Mouse (Mus musculus): ENCODE results near the gene Zfp74. TPM values are rescaled to one million over a fixed set of nuclear protein-coding genes. Genes with fewer than 3 reads are reported as not detected.

Zfp74 gene
- total RNA-seq, 2 experiments from 2014 or later = 17.4 to 19.0 TPM

- TF ChIP-seq CTCF (IDR thresholded peaks at IDR 0.05) = no peak
- peak overlapping the region; percentile 61 for H3K4me3 ChIP-seq
- intact Hi-C loops (cut with DNase I) = loop anchor here (5.0 kb wide), 2 partner anchors 44 to 139 kb away; partner anchors contain the start of gene Zfp84
- peak overlapping the region; percentile 94 for H3K27ac ChIP-seq
- DNase-seq (ENCODE audit: extremely low spot score in 1 of 2, low spot score in 2 of 2) = no peak
Observed at GRCm38 (mm10) chr7:29906682-29907058, 47.2 kb downstream of the Zfp74 start.

GRCm38 (mm10) chr7:29905966-29906681 is 47.8 kb downstream of the Zfp74 start, which contains the start of gene Zfp27:
Gene Zfp27 (minus strand): TSS chr7:29906572.
- Histone ChIP-seq H3K27ac (peak within 1 kb of the TSS; percentile 94), H3K4me3 (peak within 1 kb of the TSS; percentile 61)
- DNase-seq (ENCODE audit: extremely low spot score in 1 of 2, low spot score in 2 of 2) = peak; percentile 42 to 67
- no peak for TF ChIP-seq CTCF (IDR thresholded peaks at IDR 0.05)
- intact Hi-C loops (cut with DNase I) = loop anchor here (5.0 kb wide), 2 partner anchors 44 to 139 kb away; partner anchors contain the start of gene Zfp84

GRCm38 (mm10) chr7:29904101-29904500 is 49.8 kb downstream of the Zfp74 start:
- no peak for TF ChIP-seq CTCF (IDR thresholded peaks at IDR 0.05)
- intact Hi-C loops (cut with DNase I) = no loop called here
- no peak for DNase-seq (ENCODE audit: extremely low spot score in 1 of 2, low spot score in 2 of 2)
- H3K4me3 ChIP-seq = no peak overlapping the region
- H3K27ac ChIP-seq = no peak overlapping the region

- Histone ChIP-seq H3K4me3 (no peak overlapping the region), H3K27ac (no peak overlapping the region)
- TF ChIP-seq CTCF (IDR thresholded peaks at IDR 0.05) = peak; percentile 2
- no peak for DNase-seq (ENCODE audit: extremely low spot score in 1 of 2, low spot score in 2 of 2)
- intact Hi-C loops (cut with DNase I) = no loop called here
Observed at GRCm38 (mm10) chr7:29898351-29898750, 55.5 kb downstream of the Zfp74 start.

- no peak for TF ChIP-seq CTCF (IDR thresholded peaks at IDR 0.05)
- DNase-seq (ENCODE audit: extremely low spot score in 1 of 2, low spot score in 2 of 2) = no peak
- Histone ChIP-seq H3K27ac (no peak overlapping the region), H3K4me3 (no peak overlapping the region)
- intact Hi-C loops (cut with DNase I) = no loop called here
Observed at GRCm38 (mm10) chr7:29892756-29893155, 61.1 kb downstream of the Zfp74 start.

GRCm38 (mm10) chr7:29890501-29890900 is 63.4 kb downstream of the Zfp74 start:
- H3K27ac ChIP-seq = no peak overlapping the region
- intact Hi-C loops (cut with DNase I) = no loop called here
- H3K4me3 ChIP-seq = no peak overlapping the region
- DNase-seq (ENCODE audit: extremely low spot score in 1 of 2, low spot score in 2 of 2) = no peak
- no peak for TF ChIP-seq CTCF (IDR thresholded peaks at IDR 0.05)

GRCm38 (mm10) chr7:29880916-29881315 is 73.0 kb downstream of the Zfp74 start:
- no peak for TF ChIP-seq CTCF (IDR thresholded peaks at IDR 0.05)
- intact Hi-C loops (cut with DNase I) = no loop called here
- DNase-seq (ENCODE audit: extremely low spot score in 1 of 2, low spot score in 2 of 2) = no peak
- H3K27ac ChIP-seq = no peak overlapping the region
- no peak overlapping the region for H3K4me3 ChIP-seq

Small RNA genes within 50 kb of the gene (microRNA-seq; reads per million reads assigned to microRNA genes)
- gene Mir7668 = 0.73 to 1.2 reads per million in 2 experiments

Other genes starting within 250 kb of the Zfp74 start
- under 1 TPM in 1 of 2 experiments, not detected in 1; 0.23 TPM for gene Catsperg2, start 227.1 kb downstream of the Zfp74 start, total RNA-seq (2021)
- 10 to 100 TPM; 16.5 to 17.0 TPM for gene Zfp84, start 185.5 kb downstream of the Zfp74 start, total RNA-seq (2021)
- 10 to 100 TPM; 11.7 to 12.3 TPM for gene Zfp30, start 170.1 kb downstream of the Zfp74 start, total RNA-seq (2021)
- gene Zfp790, start 138.0 kb downstream of the Zfp74 start, total RNA-seq (2021) = 10 to 100 TPM; 21.8 to 23.1 TPM
- gene Zfp940, start 100.4 kb downstream of the Zfp74 start, total RNA-seq (2021) = 10 to 100 TPM; 18.9 to 25.7 TPM
- 10 to 100 TPM; 15.3 to 16.8 TPM for gene Zfp420, start 94.1 kb downstream of the Zfp74 start, total RNA-seq (2021)
- 10 to 100 TPM; 22.3 to 23.8 TPM for gene Zfp27, start 47.5 kb downstream of the Zfp74 start, total RNA-seq (2021)
- gene Zfp383, start 45.9 kb downstream of the Zfp74 start, total RNA-seq (2021) = 1 to 10 TPM; 8.9 to 9.6 TPM
- gene Zfp568, start 29.9 kb upstream of the Zfp74 start, total RNA-seq (2021) = 1 to 10 TPM; 3.6 to 3.9 TPM
- gene Zfp14, start 97.3 kb upstream of the Zfp74 start, total RNA-seq (2021) = 1 to 10 TPM; 6.8 to 7.8 TPM
- 1 to 10 TPM; 3.6 to 3.8 TPM for gene Zfp82, start 118.8 kb upstream of the Zfp74 start, total RNA-seq (2021)
- 1 to 10 TPM; 1.1 to 1.4 TPM for gene Gm26920, start 136.3 kb upstream of the Zfp74 start, total RNA-seq (2021)
- 1 to 10 TPM; 7.0 to 7.2 TPM for gene Zfp566, start 136.4 kb upstream of the Zfp74 start, total RNA-seq (2021)
- gene Zfp260, start 140.7 kb upstream of the Zfp74 start, total RNA-seq (2021) = 10 to 100 TPM; 71.7 to 72.1 TPM
- 10 to 100 TPM; 34.3 to 37.8 TPM for gene Zfp382, start 167.9 kb upstream of the Zfp74 start, total RNA-seq (2021)
- gene Zfp146, start 215.7 kb upstream of the Zfp74 start, total RNA-seq (2021) = 10 to 100 TPM; 47.3 to 49.9 TPM
- 1 to 10 TPM; 2.9 to 7.2 TPM for gene Cox7a1, start 230.1 kb upstream of the Zfp74 start, total RNA-seq (2021)
- gene Capns1, start 244.7 kb upstream of the Zfp74 start, total RNA-seq (2021) = 100 to 1,000 TPM; 173 to 175 TPM

All from left cerebral cortex, adult 2 months (tissue).